Mouse (Mus musculus): ENCODE measurements around the gene Rps6kb1.
"Not testable (repeated sequence)": the region's sequence is repeated elsewhere in the genome, so short reads cannot be mapped to it uniquely, and the experiment has no call there.

Rps6kb1 gene

DNA sequence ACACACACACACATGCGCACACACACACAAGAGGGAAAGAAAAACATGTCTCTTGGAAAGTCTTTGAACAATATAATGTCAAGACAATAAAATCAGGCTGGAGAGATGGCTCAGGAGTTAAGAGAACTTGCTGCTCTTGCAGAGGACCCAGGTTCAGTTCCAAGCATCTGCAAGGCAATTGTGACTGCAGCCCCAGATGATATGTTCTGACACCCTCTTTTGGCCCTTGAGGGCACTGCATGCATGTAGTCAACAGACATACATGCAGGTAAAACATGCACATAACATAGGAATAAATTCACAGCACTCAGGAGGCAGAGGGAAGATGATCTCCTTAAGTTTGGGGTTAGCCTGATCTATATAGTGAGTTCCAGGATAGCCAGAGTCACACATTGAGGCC is 2.8 kb upstream of the Rps6kb1 start:
- in situ Hi-C loops (cut with MboI, MseI), result no loop called here

DNA sequence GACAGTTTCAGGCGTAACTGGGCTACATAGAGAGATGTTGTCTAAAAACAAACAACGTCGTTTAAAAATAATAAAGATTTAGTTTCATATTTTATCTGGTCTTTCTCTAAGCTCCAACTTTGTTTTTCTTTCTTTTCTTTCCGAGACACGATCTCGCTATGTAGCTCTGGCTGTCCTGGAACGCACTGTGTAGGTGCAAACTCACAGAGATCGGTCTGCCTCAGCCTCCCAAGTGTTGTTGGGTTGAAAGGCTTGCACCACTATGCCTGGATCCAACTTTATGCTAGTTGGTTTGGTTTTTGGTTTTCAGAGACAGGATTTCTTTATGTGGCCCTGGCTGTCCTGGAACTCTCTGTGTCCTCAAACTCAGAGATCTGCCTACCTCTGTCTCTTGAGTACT is 951 bp upstream of the Rps6kb1 start:
- in situ Hi-C loops (cut with MboI, MseI), result no loop called here

DNA sequence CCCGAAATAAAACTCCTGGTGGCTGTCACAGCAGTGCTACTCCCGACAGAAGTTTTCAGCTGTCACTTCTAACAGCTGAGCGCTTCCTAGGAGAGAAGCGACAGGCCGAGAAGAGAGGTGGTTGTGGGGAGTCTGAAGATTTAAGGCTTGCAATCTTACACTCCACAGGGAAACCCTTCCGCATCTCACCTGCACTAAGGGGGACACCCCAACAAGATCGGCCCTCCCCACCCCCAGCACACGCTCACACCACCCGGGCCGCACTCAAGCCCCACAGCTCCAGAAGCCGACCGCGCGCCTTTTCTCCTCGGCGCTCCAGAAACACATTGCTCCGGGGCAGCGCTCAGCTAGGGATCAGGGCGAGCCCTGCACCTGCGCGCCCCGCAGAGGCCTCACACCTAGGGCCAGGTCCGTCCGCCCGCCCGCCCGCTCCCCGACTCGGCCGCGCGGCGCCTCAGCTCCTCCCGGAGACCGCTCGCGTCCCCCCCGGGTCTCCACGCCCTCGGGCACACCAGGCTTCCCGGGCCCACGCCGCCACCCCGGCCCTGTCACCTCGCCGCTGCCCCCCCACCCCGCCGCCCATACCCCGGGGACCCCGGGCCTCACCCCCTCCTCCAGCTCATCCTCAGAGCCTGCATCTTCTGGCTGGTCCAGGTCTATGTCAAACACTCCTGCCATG is 506 bp downstream of the Rps6kb1 start:
- in situ Hi-C loops (cut with MboI, MseI), result no loop called here

DNA sequence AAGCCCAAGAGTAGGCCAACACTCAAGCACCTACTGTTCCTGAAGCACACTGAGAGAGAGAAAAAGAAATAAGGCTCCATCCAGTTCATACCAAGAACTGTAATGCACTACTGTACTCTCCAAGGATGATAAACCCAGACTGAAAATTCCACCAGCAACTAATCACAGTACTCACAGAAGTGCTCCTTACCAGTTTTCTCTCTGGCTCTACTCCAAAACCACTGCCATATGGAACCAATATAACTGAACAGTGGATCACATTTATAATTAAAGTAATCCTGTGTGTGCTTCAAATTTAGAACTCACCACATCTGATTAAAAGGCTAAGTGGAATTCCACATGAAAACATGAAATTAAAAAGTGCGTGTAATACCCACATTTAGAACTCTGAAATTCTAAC is 1.8 kb downstream of the Rps6kb1 start:
- in situ Hi-C loops (cut with MboI, MseI), result no loop called here

DNA sequence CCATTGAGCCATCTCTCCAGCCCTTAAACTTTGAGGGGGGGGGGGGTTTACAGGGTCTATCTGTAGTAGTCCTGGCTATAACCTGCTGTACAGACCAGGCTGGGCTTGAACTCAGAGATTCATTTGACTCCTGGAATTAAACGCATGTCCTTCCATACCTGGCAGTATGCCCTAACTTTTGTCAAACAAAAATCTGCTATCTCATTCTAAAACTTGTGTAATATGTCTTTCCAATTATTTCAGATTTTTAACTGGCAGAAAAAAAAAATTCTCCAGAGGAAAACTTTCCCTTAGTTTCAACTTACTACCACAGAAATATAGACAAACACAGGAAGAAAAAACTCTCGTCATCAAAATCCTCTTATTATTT is 4.1 kb downstream of the Rps6kb1 start:
- in situ Hi-C loops (cut with MboI, MseI), result no loop called here

DNA sequence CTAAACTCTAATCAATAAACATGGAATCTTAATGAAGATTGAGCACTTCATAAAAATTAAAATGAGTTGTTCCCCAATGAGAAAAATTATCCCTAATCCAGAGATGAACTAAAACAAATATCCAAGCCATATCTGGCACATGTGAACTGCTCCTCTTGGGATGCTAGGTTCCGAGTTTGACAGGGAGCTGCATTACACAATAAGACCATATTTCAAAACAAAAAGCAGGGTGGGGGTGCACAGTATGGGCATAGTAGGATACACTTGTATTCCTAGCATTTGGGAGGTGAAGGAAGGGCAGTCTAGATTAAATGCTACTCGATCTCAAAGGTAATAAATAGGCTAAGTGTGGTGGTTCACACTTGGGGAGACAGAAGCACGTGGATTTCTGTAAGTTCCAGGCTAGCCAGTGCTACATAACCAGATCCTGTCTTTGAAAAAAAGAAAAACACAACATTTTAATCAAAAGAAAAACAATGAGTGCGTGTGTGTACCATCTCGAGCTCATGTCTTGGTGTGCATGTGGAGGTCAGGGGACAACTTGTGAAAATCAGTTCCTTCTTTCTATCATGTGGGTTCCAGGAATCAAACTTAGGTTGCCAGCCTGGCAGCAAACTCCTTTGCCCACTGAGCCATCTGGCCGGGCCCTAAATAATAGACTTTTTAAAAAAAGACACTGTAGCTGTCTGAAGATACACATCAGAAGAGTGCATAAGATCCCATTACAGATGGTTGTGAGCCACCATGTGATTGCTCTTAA is 4.7 kb downstream of the Rps6kb1 start:
- in situ Hi-C loops (cut with MboI, MseI), result loop anchor here in 1 of 2 experiments (5.0 kb wide), 1 partner anchor 72 kb away; no protein-coding TSS in a partner anchor

DNA sequence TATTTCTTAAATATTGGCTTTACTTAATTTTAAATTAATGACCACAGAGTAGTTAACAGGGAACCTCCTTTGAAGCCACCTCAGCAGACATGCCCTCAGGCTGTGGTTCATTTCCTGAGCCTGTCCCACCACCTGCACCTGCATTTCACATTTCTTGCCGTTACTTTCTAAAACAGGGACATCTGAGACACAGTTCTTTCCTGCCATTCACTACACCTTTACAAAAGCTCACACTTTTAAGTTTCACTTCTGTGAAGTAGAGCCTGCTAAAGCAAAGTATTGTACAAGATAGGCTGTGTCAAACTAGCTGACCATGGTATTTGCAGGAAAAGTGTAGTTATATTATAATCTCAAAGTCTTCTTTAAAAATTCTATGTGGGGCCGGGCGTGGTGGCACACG is 5.8 kb downstream of the Rps6kb1 start:
- in situ Hi-C loops (cut with MboI, MseI), result loop anchor here in 1 of 2 experiments (5.0 kb wide), 1 partner anchor 74 kb away; no protein-coding TSS in a partner anchor

DNA sequence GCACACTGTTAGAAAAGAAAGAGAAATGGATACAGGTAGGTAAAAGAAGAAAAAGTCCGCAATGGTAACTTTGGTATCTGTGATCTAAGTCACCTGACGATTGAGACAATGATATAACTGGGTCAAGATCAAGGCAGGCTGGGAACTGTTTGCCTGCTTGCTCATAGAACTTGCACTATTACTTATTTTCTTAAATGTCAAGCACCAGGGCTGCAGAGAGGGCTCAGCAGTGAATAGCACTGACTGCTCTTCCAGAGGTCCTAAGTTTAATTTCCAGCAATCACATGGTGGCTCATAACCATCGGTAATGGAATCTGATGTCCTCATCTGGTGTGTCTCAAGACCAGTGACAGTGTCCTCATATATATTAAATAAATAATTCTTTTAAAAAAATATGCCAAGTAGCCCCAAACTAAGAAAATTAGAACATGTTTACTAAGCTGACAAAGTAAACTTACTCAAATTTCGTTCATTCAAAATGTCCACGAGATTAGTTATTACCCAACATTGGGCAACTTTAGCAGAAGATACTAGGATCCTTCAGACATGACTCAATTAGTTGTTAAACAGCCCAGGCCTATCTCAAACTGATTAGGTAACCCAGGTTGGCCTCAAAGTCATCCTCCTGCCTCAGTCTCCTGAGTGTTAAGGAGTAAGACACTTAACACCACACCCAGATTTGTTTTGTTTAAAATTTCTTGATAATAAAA is 10.2 kb downstream of the Rps6kb1 start:
- in situ Hi-C loops (cut with MboI, MseI), result no loop called here

DNA sequence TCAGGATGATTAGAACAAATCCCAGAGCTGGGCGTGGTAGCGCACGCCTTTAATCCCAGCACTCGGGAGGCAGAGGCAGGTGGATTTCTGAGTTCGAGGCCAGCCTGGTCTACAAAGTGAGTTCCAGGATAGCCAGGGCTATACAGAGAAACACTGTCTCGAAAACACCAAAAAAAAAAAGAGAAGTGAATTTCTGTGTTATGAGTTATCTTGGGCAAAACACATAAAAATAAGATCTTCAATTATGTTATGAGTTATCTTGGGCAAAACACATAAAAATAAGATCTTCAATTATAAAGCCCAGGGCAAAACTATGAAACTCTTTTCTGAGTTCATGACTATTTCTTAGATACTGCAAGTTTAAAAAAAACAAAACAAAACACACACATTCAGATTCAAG is 11.3 kb downstream of the Rps6kb1 start:
- in situ Hi-C loops (cut with MboI, MseI), result not testable (repeated sequence)

DNA sequence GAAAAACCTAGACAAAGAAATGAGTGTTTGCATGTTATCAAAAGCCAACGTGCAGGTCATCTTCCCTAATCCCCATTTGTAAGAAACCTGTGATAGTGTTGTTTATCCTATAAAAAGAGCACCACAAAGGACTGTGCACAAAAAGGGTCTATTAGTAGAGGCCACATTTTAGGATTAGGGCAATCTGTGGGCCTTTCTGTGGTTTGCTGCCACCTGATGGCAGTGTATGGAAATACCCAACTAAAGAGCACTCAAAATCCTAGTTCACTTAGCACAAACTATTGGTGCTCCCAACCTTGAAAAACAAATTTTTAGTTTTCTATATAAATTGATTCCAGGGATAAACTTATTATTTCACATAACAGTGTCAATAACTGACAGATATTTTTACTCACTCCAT is 11.8 kb downstream of the Rps6kb1 start:
- in situ Hi-C loops (cut with MboI, MseI), result no loop called here

DNA sequence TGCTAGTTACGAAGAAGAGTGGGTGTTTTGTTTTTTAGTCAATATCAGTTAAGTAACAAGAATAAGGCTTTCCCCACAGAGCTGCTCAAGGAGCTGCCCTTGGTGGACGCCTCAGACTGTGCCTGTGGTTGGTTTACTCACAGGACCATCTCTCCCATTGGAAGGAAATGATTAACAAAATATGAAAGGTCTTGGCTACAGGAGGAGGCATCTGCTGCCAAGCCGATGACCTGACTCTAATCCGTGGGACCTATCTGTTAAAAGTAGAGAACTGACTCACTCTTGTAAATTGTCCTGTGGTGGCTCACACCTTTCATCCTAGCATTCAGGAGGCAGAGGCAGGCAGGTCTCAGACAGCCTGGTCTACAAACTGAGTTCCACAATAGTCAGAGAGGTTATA is 17.1 kb downstream of the Rps6kb1 start:
- in situ Hi-C loops (cut with MboI, MseI), result no loop called here

DNA sequence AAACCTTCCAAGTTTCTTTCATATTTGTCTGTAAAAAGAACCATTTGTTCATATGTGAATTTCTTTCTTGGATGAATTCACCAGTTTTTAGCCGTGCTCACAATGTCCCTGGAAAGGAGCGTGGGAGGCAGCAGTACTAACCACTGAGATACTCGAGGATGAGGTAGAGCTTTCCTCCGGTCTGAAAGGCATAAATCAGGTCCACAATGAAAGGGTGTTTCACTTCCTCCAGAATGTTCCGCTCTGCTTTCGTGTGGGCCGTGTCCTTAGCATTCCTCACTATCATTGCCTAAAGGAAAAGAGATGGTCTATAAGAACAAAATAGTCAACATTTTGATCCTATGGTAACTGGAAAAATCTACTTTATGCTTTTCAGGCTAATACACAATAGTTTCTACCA is 24.9 kb downstream of the Rps6kb1 start:
- in situ Hi-C loops (cut with MboI, MseI), result no loop called here

DNA sequence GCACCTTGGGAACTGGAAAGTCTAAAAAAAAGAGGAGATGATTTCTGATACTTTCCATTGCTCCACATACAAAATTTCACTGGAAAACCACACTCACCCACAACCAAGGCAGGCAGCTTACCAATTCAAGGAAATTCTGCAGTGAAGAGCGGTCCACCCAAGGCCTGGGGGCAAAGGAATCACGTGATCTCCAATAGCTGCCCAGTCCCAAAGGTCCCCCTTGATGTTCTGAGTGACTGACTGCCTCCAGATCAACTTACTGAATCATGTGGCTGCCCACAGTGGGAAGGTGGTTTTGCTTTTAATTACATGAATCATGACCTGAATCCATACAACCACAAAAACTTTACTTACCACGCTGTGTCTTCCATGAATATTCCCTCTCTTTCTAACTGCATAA is 27.4 kb downstream of the Rps6kb1 start:
- in situ Hi-C loops (cut with MboI, MseI), result no loop called here

DNA sequence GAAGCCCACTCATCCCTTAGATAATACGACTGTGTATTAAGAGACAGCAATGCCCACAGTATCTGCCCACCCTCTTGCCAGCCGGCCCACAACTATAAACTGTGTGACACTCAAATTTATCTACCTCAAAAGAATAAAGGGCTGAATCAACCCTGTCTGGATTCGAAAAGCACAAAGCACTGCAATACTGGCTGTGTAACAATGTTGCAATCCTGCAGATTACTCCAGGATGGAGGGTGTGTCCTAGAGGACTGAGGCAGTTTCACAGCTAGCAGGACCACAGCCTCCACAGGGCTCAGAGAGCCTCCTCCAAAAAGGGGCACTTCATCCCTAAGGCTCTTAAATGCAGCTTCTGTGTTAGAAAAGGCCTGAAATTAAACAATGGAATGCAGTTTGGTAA is 28.0 kb downstream of the Rps6kb1 start:
- in situ Hi-C loops (cut with MboI, MseI), result no loop called here

DNA sequence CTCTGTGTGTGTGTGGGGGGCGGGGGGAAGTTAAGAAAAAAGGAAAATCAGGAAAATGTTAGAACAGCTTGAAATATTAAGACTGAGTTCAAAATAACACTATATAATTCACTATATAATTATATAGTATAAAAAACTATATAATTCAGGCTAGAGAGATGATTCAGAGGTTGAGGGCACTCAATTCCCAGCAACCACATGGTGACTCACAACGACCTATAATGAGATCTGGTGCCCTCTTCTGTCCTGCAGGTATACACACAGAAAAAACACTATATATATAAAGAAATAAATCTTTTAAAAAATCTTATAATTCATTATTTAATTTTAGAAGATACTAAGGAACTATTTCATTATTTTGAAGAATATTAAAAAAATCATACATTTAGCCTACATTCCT is 36.6 kb downstream of the Rps6kb1 start:
- in situ Hi-C loops (cut with MboI, MseI), result no loop called here

DNA sequence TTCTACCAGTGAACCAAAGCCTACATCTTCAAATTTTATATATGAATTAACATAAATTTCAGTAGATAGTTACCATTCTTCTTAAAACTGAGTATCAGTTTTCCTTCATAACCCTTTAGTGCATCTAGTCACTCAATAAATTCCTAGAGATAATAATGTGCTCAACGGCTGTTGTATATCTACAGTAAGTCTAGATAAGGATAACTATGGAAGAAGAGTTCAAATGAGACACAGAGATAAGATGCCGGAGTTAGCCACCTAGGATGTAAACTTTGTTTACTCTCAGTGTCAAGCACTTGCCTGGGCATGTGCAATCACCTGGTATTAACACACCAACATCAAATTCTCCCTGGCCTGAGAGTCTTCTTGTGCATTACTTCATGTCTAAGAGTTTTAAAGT is 37.3 kb downstream of the Rps6kb1 start:
- in situ Hi-C loops (cut with MboI, MseI), result no loop called here

DNA sequence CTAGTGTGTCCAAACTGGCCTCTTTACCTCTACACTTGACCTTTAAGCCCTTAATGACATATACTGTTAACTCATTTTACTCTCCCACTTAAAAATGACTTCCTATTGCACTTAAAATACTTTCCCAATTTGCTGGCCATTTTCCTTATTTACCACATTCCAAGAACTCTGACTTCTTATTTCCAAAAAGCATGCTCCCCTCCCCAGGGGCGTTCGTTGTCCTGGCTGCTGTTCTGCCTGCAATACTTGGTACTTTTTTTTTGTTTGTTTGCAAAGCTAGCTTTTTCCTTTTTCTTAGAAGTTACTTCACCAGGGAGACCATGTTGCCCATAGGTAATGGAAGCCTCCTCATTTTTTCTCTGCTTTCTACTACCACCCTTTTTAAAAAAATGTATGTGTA is 41.5 kb downstream of the Rps6kb1 start:
- in situ Hi-C loops (cut with MboI, MseI), result no loop called here

DNA sequence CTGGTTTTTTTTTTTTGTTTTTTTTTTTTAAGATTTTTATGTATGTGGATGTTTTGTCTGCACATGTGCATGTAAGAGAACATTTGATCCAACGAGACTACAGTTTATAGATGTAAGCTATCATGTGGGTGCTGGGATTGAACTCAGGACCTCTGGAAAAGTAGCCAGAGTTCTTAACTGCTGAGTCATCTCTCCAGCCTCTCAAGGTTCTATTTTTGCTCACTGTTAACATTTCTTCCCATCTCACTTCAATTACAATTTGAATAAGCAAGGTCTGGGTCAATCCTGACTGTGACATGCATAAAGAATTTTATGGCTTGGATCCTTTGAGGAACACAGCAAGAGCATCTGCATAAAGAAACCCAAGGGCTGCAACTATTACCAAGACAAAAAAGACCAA is 43.8 kb downstream of the Rps6kb1 start:
- in situ Hi-C loops (cut with MboI, MseI), result no loop called here

DNA sequence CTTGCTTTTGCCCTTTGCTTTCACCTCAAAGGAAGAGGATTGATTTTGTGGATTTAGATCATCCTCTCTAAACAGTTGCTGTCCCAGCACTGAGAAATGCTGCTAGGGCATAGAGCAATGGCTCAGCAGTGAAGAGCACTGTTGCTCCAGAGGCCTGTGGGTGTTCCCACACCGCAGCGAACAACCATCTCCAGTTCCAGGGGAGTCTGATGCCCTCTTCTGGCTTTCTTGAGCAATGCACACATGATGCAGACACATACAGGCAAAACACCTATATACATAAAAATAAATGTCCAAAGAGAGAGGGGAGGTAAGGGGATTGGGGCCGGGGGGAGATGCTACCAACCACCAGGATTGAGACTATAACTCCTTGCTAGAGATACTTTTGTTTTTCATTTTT is 46.7 kb downstream of the Rps6kb1 start:
- in situ Hi-C loops (cut with MboI, MseI), result no loop called here

DNA sequence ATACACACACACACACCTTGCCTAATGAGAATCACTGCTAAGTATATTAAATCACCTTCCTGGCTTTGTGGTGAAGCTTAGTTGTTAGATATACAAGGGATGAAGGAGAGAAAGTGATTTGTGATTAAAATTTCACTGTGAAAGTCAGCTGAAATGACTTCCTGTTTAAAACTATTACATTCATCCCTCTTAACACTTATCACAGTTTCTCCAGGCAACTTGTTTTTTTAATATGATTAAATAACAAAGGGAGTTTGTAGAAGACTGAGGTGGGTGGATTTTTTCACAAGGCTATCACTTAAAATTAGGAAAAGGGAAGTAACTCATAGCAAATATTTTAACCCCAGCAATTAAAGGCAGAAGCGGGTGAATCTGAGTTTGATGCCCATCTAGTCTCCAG is 47.2 kb downstream of the Rps6kb1 start:
- in situ Hi-C loops (cut with MboI, MseI), result no loop called here

DNA sequence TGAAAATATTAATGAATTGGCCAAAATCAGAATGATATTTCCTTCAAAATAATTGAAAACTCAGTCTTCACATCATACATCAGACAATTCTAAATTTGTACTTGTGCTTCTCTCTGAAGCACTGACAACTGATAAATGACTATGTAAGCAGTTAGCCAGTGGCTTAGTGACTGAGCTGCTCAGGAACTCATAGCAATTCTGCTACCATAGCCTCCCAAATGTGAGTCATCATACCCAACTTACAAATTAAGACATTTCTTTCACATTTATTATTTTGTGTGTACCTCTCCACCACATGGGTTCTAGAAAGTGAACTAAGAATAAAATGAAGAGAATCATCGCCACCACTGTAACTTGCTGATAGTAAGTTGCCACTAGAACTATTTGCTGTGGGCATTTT is 53.8 kb downstream of the Rps6kb1 start:
- in situ Hi-C loops (cut with MboI, MseI), result no loop called here

DNA sequence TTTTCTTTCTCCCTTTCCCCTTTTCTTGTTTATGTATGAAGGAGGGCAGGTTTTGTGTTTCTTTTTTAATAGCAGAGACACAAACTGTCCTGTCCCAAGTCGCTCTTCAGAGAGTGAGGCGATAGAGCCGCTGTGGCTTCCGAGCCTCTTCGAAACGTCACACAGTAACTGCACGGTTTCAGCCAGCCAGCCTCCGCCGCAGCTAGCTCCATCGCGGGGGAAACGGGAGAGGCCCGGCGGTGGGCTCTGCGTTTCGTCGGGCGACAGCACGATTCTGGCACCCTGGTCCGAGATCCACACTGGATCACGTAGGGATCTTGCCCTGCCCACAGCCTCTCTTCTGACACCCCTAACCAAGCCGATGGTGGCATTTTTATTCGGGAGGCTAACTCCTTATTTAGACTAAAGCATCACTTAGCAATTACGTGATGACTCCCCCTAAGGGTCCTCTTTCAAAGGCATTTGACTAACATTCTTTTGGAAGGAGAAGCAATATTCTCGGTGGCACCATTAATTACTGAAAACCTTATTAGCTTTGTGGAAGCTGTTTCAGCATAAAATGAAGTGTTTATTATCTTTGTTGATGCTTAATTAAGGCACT is 59.6 kb downstream of the Rps6kb1 start:
- in situ Hi-C loops (cut with MboI, MseI), result no loop called here
